Mouse (Mus musculus): ENCODE results near the gene Hdac9. TPM values are rescaled to one million over a fixed set of nuclear protein-coding genes. Genes with fewer than 3 reads are reported as not detected.

Gene Hdac9
- polyA plus RNA-seq, 1 experiment from 2014 or later = 1.5 TPM

DNA sequence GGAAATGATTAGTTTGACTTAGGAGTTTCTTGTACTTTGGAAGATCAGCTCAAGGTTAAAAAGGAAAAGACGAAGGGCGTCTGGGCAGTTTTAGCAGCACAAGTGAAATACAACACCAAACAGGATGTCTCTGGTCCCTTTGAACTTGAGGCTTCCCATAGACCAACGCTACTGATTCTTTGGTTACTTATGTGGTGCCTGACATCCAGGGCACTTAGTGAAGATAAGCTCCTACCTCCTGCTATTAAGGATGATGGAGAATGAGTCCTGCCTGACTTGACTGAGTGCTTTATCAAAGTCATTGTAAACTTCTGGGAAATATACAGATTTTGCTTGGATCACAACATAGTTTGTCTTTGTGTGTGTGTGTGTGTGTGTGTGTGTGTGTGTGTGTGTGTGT, 765.6 kb downstream of the Hdac9 start:
- ATAC-seq (ENCODE audit: low FRiP score, low TSS enrichment) (no peak), DNase-seq (ENCODE audit: low spot score) (no peak)
- WGBS = 52% methylated on average over 3 of the region's 3 CpGs
- Histone ChIP-seq H3K9me3 (ENCODE audit: control insufficient read depth, low read length) (no peaks in the 10 kb centered on the region), H3K27ac (replicated peaks) (no peak overlapping the region), H3K4me1 (replicated peaks; ENCODE audit: control insufficient read depth, insufficient read depth) (no peaks in the 10 kb centered on the region), H3K27me3 (ENCODE audit: control insufficient read depth, insufficient read depth, low read length) (no peaks in the 10 kb centered on the region), H3K4me2 (replicated peaks; ENCODE audit: low read depth) (no peak overlapping the region), H3K4me3 (ENCODE audit: low read depth, low read length) (no peak overlapping the region), H3K36me3 (ENCODE audit: control insufficient read depth, insufficient read depth, low read length) (no peaks in the 10 kb centered on the region), H3K9ac (ENCODE audit: low read length) (no peak overlapping the region)
- no peak for TF ChIP-seq CTCF (IDR thresholded peaks at IDR 0.05; ENCODE audit: low read depth)
- no peak for TF ChIP-seq EP300 (optimal IDR thresholded peaks at IDR 0.05)

DNA sequence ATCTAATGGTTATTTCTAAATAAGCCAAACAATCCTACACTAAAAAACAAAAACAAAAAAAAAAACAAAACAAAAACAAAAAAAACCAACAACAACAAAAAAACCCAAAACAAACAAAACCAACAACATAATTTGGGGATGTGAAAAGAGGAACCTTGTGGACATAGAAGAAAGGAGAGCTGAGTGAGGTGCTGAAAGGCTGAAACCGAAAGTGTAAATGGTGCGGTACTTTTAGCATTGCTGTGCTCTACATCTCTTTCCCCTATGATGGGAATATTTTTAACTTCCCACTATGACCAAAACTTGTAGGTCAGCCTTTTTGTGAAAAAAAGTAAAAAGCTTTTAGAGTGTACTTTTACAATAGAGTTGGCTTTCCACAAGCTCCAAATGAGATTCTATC, 774.2 kb downstream of the Hdac9 start:
- no peak for ATAC-seq (ENCODE audit: low FRiP score, low TSS enrichment)
- 80% methylated on average over 2 of the region's 2 CpGs for WGBS
- TF ChIP-seq CTCF (IDR thresholded peaks at IDR 0.05; ENCODE audit: low read depth) (no peak), EP300 (optimal IDR thresholded peaks at IDR 0.05) (no peak)
- H3K36me3 ChIP-seq (ENCODE audit: control insufficient read depth, insufficient read depth, low read length) = no peaks in the 10 kb centered on the region
- H3K27ac ChIP-seq (replicated peaks) = no peak overlapping the region
- no peak for DNase-seq (ENCODE audit: low spot score)
- H3K9ac ChIP-seq (ENCODE audit: low read length) = no peak overlapping the region
- no peaks in the 10 kb centered on the region for H3K27me3 ChIP-seq (ENCODE audit: control insufficient read depth, insufficient read depth, low read length)
- H3K4me1 ChIP-seq (replicated peaks; ENCODE audit: control insufficient read depth, insufficient read depth) = no peaks in the 10 kb centered on the region
- H3K9me3 ChIP-seq (ENCODE audit: control insufficient read depth, low read length) = no peaks in the 10 kb centered on the region
- no peak overlapping the region for H3K4me2 ChIP-seq (replicated peaks; ENCODE audit: low read depth)
- no peak overlapping the region for H3K4me3 ChIP-seq (ENCODE audit: low read depth, low read length)

DNA sequence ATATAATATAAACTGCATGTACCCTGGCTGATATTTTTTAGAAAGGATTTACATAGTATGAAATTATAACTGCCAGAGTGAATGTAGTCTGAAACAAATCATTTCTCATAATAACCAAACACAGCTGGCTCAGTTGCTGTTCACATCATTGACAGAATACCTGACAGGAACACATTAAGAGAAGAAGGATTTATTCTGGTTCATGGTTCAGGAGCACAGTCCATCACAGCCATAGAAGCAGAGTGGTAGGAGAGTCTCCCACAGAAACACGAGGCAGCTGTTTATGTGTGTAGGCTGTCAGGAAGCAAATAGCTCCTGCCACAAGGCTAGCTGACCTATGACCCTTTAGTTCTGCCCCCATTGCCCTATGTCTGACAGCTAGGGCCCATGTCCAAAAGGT, 803.6 kb downstream of the Hdac9 start:
- H3K27me3 ChIP-seq (ENCODE audit: control insufficient read depth, insufficient read depth, low read length) = no peaks in the 10 kb centered on the region
- WGBS = 12% methylated on average over 1 of the region's 1 CpGs
- H3K4me2 ChIP-seq (replicated peaks; ENCODE audit: low read depth) = no peak overlapping the region
- no peak overlapping the region for H3K27ac ChIP-seq (replicated peaks)
- H3K36me3 ChIP-seq (ENCODE audit: control insufficient read depth, insufficient read depth, low read length) = no peaks in the 10 kb centered on the region
- DNase-seq (ENCODE audit: low spot score) = no peak
- TF ChIP-seq CTCF (IDR thresholded peaks at IDR 0.05; ENCODE audit: low read depth) (no peak), EP300 (optimal IDR thresholded peaks at IDR 0.05) (no peak)
- H3K9me3 ChIP-seq (ENCODE audit: control insufficient read depth, low read length) = no peaks in the 10 kb centered on the region
- no peaks in the 10 kb centered on the region for H3K4me1 ChIP-seq (replicated peaks; ENCODE audit: control insufficient read depth, insufficient read depth)
- H3K9ac ChIP-seq (ENCODE audit: low read length) = no peak overlapping the region
- no peak for ATAC-seq (ENCODE audit: low FRiP score, low TSS enrichment)
- no peak overlapping the region for H3K4me3 ChIP-seq (ENCODE audit: low read depth, low read length)

DNA sequence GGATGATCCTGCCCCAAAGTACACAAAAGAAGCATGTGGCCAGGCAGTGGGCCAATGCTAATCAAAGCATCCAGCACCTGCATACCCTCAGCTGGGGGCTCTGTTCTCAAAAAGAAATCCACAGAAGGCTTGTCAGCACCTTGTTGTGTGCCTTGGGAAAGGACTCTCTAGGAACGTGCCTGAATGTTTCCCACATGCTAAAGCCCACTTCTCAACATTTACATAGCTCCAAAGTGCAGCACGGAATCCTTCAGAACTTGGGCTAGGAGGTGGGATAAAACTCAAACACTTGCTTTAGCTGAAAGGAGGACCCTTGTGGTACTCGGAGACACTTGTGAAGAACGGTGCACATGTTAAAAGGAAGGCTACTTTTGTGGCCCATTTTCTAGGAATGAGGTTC, 823.9 kb downstream of the Hdac9 start:
- H3K27me3 ChIP-seq (ENCODE audit: control insufficient read depth, insufficient read depth, low read length) = no peaks in the 10 kb centered on the region
- ATAC-seq (ENCODE audit: low FRiP score, low TSS enrichment) = no peak
- WGBS = 70% methylated on average over 4 of the region's 4 CpGs
- H3K27ac ChIP-seq (replicated peaks) = no peak overlapping the region
- H3K9ac ChIP-seq (ENCODE audit: low read length) = no peak overlapping the region
- H3K4me3 ChIP-seq (ENCODE audit: low read depth, low read length) = no peak overlapping the region
- no peaks in the 10 kb centered on the region for H3K9me3 ChIP-seq (ENCODE audit: control insufficient read depth, low read length)
- H3K4me2 ChIP-seq (replicated peaks; ENCODE audit: low read depth) = no peak overlapping the region
- no peak for DNase-seq (ENCODE audit: low spot score)
- H3K36me3 ChIP-seq (ENCODE audit: control insufficient read depth, insufficient read depth, low read length) = no peaks in the 10 kb centered on the region
- no peaks in the 10 kb centered on the region for H3K4me1 ChIP-seq (replicated peaks; ENCODE audit: control insufficient read depth, insufficient read depth)
- TF ChIP-seq EP300 (optimal IDR thresholded peaks at IDR 0.05) = no peak
- TF ChIP-seq CTCF (IDR thresholded peaks at IDR 0.05; ENCODE audit: low read depth) = no peak

DNA sequence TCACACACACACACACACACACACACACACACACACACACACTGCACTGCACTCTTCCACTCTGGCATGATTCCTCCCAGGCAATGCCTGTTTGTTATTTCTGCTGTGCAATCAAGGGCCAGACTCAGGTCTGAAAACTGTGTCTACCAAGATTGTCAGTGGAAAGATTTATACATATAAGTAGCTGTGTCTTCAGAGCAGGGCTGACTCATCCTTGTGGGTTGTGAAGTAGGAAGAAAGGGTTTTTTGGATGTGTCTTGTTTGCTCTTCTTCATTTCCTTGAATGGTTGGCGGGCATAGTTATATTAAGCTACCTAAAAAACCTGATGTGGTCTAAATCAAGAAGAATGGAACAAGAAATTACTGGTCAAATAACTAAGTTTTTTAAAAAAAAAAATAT, 825.0 kb downstream of the Hdac9 start:
- 67% methylated on average over 1 of the region's 1 CpGs for WGBS
- Histone ChIP-seq H3K9ac (ENCODE audit: low read length) (no peak overlapping the region), H3K27me3 (ENCODE audit: control insufficient read depth, insufficient read depth, low read length) (no peaks in the 10 kb centered on the region), H3K36me3 (ENCODE audit: control insufficient read depth, insufficient read depth, low read length) (no peaks in the 10 kb centered on the region), H3K4me1 (replicated peaks; ENCODE audit: control insufficient read depth, insufficient read depth) (no peaks in the 10 kb centered on the region), H3K4me3 (ENCODE audit: low read depth, low read length) (no peak overlapping the region), H3K9me3 (ENCODE audit: control insufficient read depth, low read length) (no peaks in the 10 kb centered on the region), H3K27ac (replicated peaks) (no peak overlapping the region), H3K4me2 (replicated peaks; ENCODE audit: low read depth) (no peak overlapping the region)
- no peak for TF ChIP-seq CTCF (IDR thresholded peaks at IDR 0.05; ENCODE audit: low read depth)
- DNase-seq (ENCODE audit: low spot score) (no peak), ATAC-seq (ENCODE audit: low FRiP score, low TSS enrichment) (no peak)

GRCm38 (mm10) chr12:34087292-34087942, 829.5 kb downstream of the Hdac9 start:
- no peak overlapping the region for H3K27ac ChIP-seq (replicated peaks)
- WGBS = 72% methylated on average over 2 of the region's 2 CpGs
- no peaks in the 10 kb centered on the region for H3K9me3 ChIP-seq (ENCODE audit: control insufficient read depth, low read length)
- DNase-seq (ENCODE audit: low spot score) (no peak), ATAC-seq (ENCODE audit: low FRiP score, low TSS enrichment) (no peak)
- no peaks in the 10 kb centered on the region for H3K36me3 ChIP-seq (ENCODE audit: control insufficient read depth, insufficient read depth, low read length)
- H3K4me1 ChIP-seq (replicated peaks; ENCODE audit: control insufficient read depth, insufficient read depth) = no peaks in the 10 kb centered on the region
- H3K4me3 ChIP-seq (ENCODE audit: low read depth, low read length) = no peak overlapping the region
- TF ChIP-seq EP300 (optimal IDR thresholded peaks at IDR 0.05) (no peak), CTCF (IDR thresholded peaks at IDR 0.05; ENCODE audit: low read depth) (no peak)
- H3K9ac ChIP-seq (ENCODE audit: low read length) = no peak overlapping the region
- no peaks in the 10 kb centered on the region for H3K27me3 ChIP-seq (ENCODE audit: control insufficient read depth, insufficient read depth, low read length)
- H3K4me2 ChIP-seq (replicated peaks; ENCODE audit: low read depth) = no peak overlapping the region

Measured in stomach, postnatal 0 days (tissue).